Mouse (Mus musculus) G1E (cell line): ENCODE data around the gene G6pc3. TPM values are rescaled to one million over a fixed set of nuclear protein-coding genes. Genes with fewer than 3 reads are reported as not detected.
A peak's percentile ranks its signal among the peaks of the same experiment; 100 is the strongest.

Experiments
- ATAC-seq: 2 replicates; pipeline ENCODE4 v1.8.0; 2016; ENCODE audit warnings: mild to moderate bottlenecking; ENCODE audit not compliant: insufficient number of reproducible peaks, poor library complexity, low FRiP score, severe bottlenecking; ENCODE audit errors: extremely low read depth
- DNase-seq: peaks from one replicate; pipeline ENCODE4 v3.0.0; 2012; ENCODE audit warnings: low spot score
- H3K27me3 ChIP-seq: 2 replicates; pipeline ENCODE4 v1.6.1; 2012; ENCODE audit warnings: mild to moderate bottlenecking, low read length, inconsistent platforms; ENCODE audit not compliant: insufficient read depth
- H3K36me3 ChIP-seq: replicated peaks from 2 replicates; pipeline ENCODE3; 2012; ENCODE audit warnings: mild to moderate bottlenecking, inconsistent platforms
- H3K4me1 ChIP-seq: 2 replicates; pipeline ENCODE4 v1.6.1; 2012; ENCODE audit warnings: low read depth, low read length, inconsistent platforms, mixed read lengths; ENCODE audit not compliant: insufficient read depth
- H3K4me3 ChIP-seq: 2 replicates; pipeline ENCODE4 v1.5.1; 2012; ENCODE audit warnings: low read depth, mild to moderate bottlenecking, inconsistent platforms, low read length, moderate library complexity, mixed read lengths
- H3K9me3 ChIP-seq: replicated peaks from 2 replicates; pipeline ENCODE4 v1.6.1; 2012; ENCODE audit warnings: inconsistent platforms
- CTCF ChIP-seq: IDR thresholded peaks from 2 replicates; pipeline ENCODE4 v1.5.1; 2012; ENCODE audit warnings: low read depth, low read length, inconsistent platforms, mixed read lengths
- GATA1 ChIP-seq: IDR thresholded peaks from 2 replicates; pipeline ENCODE4 v1.6.1; 2012; ENCODE audit warnings: borderline replicate concordance, low read length, inconsistent platforms, mixed read lengths
- GATA2 ChIP-seq: IDR thresholded peaks from 2 replicates; pipeline ENCODE4 v1.6.1; 2012; ENCODE audit warnings: low read depth, low read length, inconsistent platforms, borderline replicate concordance
- POLR2AphosphoS5 ChIP-seq: IDR thresholded peaks from 2 replicates; pipeline ENCODE4 v1.6.1; 2012; ENCODE audit warnings: low read depth, low read length, inconsistent platforms; ENCODE audit not compliant: insufficient replicate concordance
- TAL1 ChIP-seq: conservative IDR thresholded peaks from 2 replicates; pipeline ENCODE4 v1.6.1; 2012; ENCODE audit warnings: low read depth, low read length, inconsistent platforms, mixed read lengths
- polyA plus RNA-seq: library from polyadenylated mRNA; stranded (reverse); fragments of >175 nt; gene quantifications from 2 replicates; pipeline ENCODE4 v1.2.3, GENCODE M21; 2012
- total RNA-seq, 2 experiments: library from RNA; stranded (forward) in 1 of 2; stranded (reverse) in 1 of 2; fragments of 200-1000 nt in 1 of 2; fragments of >200 nt in 1 of 2; fragmentation: Nextera tagmentation in 1 of 2; gene quantifications; 2 replicates each; pipeline ENCODE4 v1.2.3; 2014 to 2017

Gene G6pc3
- total and polyA plus RNA-seq, 3 experiments = 12.4 to 37.8 (median 14.8) TPM

- H3K36me3 ChIP-seq = peaks cover 97% of the 10 kb centered on the region
- TF ChIP-seq POLR2AphosphoS5 = no peak
- TF ChIP-seq TAL1 = no peak
- TF ChIP-seq GATA2 = no peak
- no peak for TF ChIP-seq CTCF
- no peak for TF ChIP-seq GATA1
These were observed 21.9 kb upstream of the G6pc3 start for GRCm38 (mm10) chr11:102167539-102167938.

GRCm38 (mm10) chr11:102168689-102169088, 20.7 kb upstream of the G6pc3 start:
- DNase-seq = no peak
- H3K36me3 ChIP-seq = peaks cover 97% of the 10 kb centered on the region
- peaks cover 6% of the 10 kb centered on the region for H3K4me1 ChIP-seq
- ATAC-seq = no peak
- no peak overlapping the region for H3K4me3 ChIP-seq
- TF ChIP-seq CTCF = no peak
- TF ChIP-seq GATA2 = no peak
- TF ChIP-seq GATA1 = no peak
- TF ChIP-seq POLR2AphosphoS5 = no peak
- no peak for TF ChIP-seq TAL1
- no peaks in the 10 kb centered on the region for H3K9me3 ChIP-seq
- no peaks in the 10 kb centered on the region for H3K27me3 ChIP-seq

More at GRCm38 (mm10) chr11:102167539-102167938, 21.9 kb upstream of the G6pc3 start:
- Histone ChIP-seq H3K4me1 (peaks cover 4% of the 10 kb centered on the region), H3K9me3 (no peaks in the 10 kb centered on the region), H3K27me3 (no peaks in the 10 kb centered on the region), H3K4me3 (no peak overlapping the region)
- no peak for ATAC-seq
- no peak for DNase-seq

GRCm38 (mm10) chr11:102179836-102180235, 9.6 kb upstream of the G6pc3 start:
- ATAC-seq (no peak), DNase-seq (no peak)
- Histone ChIP-seq H3K27me3 (no peaks in the 10 kb centered on the region), H3K4me1 (peaks cover 22% of the 10 kb centered on the region), H3K36me3 (peaks cover 79% of the 10 kb centered on the region), H3K4me3 (no peak overlapping the region), H3K9me3 (no peaks in the 10 kb centered on the region)
- TF ChIP-seq GATA2 (no peak), TAL1 (no peak), GATA1 (no peak)

GRCm38 (mm10) chr11:102184253-102184645, 5.2 kb upstream of the G6pc3 start:
- peaks cover 38% of the 10 kb centered on the region for H3K4me1 ChIP-seq
- ATAC-seq = no peak
- H3K4me3 ChIP-seq = peak overlapping the region; percentile 86
- H3K27me3 ChIP-seq = no peaks in the 10 kb centered on the region
- TF ChIP-seq POLR2AphosphoS5 = no peak
- TF ChIP-seq GATA2 = no peak
- no peak for TF ChIP-seq TAL1
- TF ChIP-seq CTCF = no peak
- TF ChIP-seq GATA1 = no peak
- DNase-seq = no peak
- H3K9me3 ChIP-seq = no peaks in the 10 kb centered on the region
- peaks cover 41% of the 10 kb centered on the region for H3K36me3 ChIP-seq

GRCm38 (mm10) chr11:102184646-102185495, 4.5 kb upstream of the G6pc3 start, which contains the start of gene Lsm12:
Lsm12 (minus strand) TSS chr11:102185296.
- H3K36me3 ChIP-seq = peaks cover 35% of the 10 kb centered on the region
- peak within 1 kb of the TSS; percentile 86 for H3K4me3 ChIP-seq
- DNase-seq (peak; percentile 90), ATAC-seq (peak; percentile 55)
- no peak for TF ChIP-seq POLR2AphosphoS5
- no peaks in the 10 kb centered on the region for H3K27me3 ChIP-seq
- H3K4me1 ChIP-seq = peaks cover 43% of the 10 kb centered on the region
- no peaks in the 10 kb centered on the region for H3K9me3 ChIP-seq

- Histone ChIP-seq H3K9me3 (no peaks in the 10 kb centered on the region), H3K4me1 (peaks cover 51% of the 10 kb centered on the region), H3K4me3 (peak overlapping the region; percentile 86; the same call in 1 of the 2 replicates), H3K27me3 (no peaks in the 10 kb centered on the region), H3K36me3 (peaks cover 27% of the 10 kb centered on the region)
- no peak for ATAC-seq
- DNase-seq = no peak
- TF ChIP-seq CTCF (no peak), GATA2 (no peak), POLR2AphosphoS5 (no peak), GATA1 (no peak), TAL1 (no peak)
These were observed 3.7 kb upstream of the G6pc3 start for GRCm38 (mm10) chr11:102185677-102186076.
